Mouse (Mus musculus) ES-CJ7 (cell line): Measurements from ENCODE around the gene Pafah2.

Experiments used
- DNase-seq: peaks from one replicate; pipeline ENCODE4 v3.0.0; 2011; ENCODE audit warnings: low read depth, low spot score

Pafah2 gene

DNA sequence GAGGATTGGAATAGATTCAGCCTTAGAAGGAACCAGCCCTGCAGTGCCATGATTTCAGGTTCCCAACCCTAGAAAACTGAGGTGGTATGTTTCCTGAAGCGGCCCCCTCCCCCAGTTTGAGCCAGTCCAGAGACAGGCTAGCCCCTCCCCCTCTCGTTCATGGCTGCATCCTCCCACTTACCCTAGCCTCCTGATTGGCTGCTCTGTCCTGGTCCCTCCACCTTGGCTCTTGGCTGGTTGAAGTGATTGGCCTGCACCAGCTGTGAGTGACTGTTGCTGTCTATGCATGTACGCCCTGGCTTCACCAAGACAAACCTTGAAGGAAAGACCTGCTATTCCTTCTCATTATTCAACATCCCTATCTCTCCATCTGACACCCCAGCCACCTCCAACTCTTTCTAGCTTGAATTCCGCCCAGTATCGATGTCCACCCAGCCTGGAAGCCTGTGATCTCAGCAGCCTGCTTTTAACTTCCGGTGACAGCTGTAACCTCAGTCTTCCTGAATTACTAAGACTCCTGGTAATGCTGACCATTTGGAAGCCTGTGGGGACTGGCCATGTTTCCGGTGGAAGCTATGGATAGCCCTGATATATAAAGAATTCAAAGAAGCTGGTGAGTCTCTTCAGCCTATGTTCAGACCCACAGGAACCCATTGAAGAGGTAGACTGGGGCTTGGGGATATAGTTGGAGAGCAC, 61.2 kb downstream of the Pafah2 start:
- DNase-seq: peak; percentile 83

DNA sequence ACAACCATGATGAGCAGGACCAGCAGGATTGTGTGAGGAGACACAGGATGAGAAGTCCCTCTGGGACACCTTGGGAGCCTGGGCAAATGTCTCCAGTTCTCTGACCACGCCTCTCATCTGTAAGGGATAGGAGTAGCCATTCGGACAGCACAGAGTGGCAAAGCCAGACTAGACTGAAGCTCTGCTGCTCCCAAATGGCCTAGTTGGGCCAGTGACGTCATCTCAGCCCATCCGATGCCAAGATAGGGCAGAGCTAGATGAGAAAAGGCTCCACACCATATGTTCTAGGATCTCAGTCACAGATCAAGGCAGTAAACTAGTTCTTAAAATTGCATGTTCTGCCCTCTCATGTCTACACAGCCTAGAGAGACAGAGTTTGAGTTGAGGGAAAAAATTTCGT, 62.7 kb downstream of the Pafah2 start:
- no peak for DNase-seq

DNA sequence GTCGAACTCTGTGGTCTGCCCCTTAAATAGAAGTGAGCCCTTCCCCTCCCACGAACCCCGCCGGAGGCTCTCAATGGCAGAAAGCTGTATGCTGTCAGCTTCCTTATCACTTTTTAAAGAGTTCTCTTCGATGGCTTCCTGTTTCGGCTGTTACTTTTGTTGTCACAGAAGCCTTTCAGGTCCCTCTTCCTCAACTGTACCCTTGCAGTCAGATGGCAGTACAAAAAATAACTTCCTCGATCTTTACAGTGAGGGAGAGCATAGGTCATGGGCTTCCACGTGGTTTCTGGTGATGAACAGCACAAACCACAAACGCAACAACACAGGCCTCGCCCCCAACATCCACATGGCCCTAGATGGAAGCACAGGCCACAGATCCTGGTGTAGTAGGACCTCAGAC, 64.2 kb downstream of the Pafah2 start:
- DNase-seq: no peak

DNA sequence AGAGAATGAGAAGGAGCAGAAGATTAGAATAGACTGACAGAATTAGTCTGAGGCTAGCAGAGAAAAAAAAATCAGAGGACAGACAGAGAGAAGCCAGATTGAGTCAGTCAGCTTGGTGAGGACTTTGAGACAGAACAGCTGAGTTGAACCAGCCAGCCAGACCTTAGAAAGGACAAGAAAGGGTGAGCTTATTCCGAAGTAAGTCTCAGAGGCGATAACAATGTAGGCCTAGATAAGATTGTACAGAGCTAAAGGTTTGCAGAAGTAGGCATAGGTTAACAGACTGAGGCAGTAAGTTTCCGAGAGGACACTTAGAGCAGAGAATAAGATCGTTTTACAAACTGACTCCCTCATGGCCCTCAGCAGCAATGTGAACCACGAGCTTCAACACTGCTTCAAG, 65.1 kb downstream of the Pafah2 start:
- DNase-seq: no peak

DNA sequence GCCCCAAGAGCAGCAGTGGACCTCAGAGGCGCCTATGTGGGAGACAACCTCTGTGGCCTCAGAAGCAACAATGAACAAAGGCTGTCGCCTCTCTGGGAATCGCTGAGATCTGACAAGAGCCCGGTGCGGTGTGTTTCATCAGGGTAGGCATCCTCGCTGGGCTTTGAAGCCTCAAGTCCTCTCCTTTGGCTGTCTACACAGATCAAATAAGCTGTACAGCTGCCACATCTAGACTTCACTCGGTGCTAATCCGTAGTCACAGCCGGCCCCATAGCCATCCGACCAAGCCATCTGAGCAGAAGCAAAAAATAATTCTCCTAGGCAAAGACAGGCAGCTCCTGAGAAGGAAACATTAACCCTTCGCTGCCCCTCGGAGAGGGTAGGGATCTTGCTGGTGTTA, 69.7 kb downstream of the Pafah2 start:
- no peak for DNase-seq

DNA sequence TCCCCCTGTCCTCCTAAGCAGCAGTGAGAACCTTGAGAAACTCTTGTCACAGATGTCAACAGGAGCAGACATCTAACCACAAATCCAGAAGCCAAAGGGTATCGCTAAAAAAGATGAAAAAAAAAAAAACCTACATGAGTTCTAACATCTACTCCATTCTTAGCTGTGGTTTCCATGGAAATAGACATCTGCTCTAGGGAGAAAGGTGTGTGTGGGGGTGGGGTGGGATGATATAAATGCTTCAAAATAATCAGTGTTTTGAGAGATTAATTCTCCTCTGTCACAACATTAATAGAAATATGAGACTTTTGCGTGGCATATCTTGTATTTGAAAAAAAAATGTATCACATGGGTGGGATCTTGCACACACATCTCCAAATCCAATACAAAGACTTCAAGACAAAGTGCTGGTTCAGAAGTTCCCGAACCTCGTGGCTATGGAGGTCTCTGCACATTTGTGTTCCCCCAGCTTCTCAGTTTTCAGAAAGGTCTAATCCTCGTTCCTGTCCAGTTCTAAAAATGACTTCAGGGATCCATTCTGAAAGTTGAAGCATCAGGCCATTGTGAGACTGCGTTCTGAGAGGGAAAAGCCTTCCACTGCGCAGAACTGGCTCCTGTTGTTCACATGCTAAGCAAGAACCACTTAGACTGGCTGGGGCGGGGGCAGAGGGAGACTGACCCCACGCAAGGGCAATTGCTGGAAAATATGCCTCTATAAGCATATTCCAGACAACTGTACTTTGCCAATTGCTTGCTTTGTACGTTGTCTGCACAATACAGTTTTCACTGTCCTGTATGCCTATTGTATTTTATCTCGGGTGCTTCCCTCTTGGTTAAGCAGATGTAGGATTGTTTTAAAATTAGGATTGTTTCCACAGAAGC, 70.5 kb downstream of the Pafah2 start:
- no peak for DNase-seq

DNA sequence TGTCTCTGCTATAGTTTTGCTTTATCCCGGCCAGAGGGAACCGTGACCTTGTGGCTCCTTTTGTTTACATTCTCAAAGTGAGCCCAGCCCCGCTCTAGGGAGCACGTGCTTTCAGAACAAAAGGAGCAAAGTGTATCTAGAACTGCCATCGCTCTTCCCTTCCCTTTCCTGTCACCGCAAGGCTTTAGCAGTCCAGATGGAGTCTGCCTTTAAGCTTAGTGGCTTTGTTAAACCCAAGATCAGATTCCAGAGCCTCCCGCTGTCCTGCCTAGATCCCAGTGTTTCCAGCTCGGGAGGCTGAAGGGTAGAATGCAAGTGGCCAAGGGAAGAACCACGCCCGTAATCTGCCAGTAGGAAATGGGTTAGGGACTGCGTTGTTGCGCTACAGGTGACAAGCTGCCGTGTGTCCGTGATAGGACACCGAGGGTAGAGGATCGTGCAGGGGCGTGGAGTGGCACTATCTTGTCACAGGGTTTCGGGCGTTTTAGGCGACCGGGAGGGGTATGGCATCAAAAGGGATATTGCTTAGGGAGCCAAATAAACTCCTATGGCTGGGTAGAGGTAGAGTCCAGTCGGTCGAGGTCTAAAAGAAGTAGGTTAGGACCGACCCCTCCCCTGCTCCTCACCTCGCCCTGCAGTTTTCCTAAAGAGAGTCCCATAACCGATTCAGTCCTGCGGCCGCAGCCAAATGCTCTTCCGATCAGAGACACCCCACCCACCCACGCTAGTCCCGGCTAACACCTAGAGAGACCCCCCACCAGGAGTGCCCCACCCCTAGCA, 71.5 kb downstream of the Pafah2 start:
- peak; percentile 91 for DNase-seq

DNA sequence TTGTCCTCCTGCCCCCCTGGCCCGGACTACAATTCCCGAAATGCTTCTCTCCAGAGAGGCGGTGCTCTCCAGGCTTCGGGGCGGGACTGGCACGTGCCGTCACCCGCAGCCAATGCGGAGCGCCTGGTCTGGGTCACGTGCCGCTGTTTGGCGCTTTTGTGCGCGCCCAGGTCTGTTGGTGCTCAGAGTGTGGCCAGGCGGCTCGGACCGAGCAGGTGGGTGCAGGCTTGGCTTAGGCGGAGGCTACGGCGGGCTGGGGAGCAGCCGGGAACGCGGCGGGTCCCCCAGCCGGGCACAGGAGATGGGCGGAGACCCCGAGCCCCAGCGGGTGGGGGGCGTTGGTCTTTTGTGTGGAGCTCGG, 72.1 kb downstream of the Pafah2 start, which contains the start of gene Stmn1:
Gene Stmn1 (plus strand): TSS at position 106 of the 361 bp plus-strand sequence.
- DNase-seq: peak; percentile 98

DNA sequence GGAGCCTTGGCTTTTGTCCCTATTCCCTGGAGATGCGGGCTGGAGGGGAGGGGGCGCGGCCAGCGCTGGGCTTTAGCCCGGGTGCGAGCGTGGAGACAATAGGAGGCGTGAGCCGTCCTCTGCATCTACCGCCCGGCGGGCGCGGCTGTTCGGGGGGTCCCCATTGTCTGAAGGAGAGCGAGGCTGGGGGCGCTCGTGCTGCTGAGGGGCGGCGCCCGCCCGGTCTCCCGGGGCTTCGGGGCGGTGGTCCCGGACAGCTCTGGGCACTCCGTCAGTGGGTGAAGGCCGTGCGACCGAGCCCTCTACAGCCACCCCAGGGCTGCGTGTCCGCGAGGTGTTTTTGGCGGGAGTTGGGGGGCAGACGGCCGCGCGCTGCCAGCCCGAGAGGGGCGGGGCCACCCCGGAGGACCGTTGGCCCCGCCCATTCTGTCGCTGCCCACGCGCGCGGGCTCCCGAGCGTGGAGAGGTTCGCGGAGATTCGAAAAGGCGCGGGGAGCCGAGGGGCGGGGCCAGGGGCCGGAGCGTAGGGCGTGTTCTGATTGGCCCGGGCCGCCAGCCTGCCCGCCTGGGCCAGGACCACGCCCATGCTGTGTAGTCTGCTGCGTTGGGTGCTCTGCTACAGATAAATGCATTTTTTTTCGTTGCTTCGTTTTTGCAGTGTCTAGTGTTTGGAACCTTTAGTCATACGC, 72.6 kb downstream of the Pafah2 start:
- peak; percentile 94 for DNase-seq

DNA sequence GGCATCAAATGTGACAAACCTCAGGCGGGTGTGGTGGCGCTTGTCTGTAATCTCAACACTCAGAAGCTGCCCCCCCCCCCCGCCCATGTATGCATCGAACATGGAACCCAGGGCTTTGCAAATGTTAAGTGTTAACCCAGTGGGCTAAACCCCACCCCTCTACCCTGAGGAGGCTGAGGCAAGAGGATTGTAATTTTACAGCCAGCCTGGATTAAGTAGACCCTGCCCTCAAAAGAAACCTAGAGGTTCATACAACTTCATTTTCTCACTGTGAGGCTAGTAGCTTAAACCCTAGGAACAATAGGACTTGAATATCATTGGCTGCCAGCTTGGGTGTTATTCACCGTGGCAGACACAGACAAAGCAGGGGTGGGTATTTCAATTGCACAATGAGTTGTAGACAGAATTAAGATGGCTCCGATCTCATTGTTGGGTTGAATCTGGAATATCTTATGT, 73.2 kb downstream of the Pafah2 start:
- peak; percentile 41 for DNase-seq

DNA sequence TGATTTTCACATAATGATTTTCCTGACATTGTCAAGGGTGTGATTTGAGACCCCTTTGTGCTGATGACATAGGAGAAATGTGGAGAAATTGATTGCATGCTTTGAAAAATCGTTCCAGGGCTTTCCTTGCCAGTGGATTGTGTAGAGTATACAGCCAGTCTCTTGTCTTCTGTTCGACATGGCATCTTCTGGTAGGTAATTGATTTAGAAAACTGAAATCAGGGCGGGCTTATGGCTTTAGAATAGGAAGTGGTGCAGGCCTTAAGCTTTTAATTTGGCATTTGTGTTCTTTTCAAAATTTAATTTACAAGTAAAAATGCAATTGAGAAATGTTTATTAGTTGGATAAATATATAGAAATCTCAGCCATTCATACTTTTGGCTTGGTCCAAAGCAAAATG, 73.9 kb downstream of the Pafah2 start:
- DNase-seq: no peak

DNA sequence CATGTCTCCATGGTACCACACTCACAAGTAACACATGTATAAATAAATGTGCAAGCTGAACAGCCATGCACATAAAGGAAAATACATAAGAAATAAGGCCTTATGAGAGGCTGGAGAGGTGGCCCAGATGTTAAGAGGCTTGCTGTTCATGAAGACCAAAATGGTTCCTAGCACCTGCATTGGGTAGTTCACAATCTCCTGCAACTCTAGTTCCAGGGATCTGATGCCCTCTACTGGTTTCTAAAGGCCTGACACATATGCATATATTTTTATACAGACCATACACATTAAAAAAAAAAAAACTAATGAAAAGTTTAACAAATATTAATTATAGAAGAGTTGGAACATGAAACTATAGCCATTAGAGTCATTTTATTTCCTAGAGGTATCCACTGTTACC, 75.3 kb downstream of the Pafah2 start:
- peak; percentile 65 for DNase-seq

DNA sequence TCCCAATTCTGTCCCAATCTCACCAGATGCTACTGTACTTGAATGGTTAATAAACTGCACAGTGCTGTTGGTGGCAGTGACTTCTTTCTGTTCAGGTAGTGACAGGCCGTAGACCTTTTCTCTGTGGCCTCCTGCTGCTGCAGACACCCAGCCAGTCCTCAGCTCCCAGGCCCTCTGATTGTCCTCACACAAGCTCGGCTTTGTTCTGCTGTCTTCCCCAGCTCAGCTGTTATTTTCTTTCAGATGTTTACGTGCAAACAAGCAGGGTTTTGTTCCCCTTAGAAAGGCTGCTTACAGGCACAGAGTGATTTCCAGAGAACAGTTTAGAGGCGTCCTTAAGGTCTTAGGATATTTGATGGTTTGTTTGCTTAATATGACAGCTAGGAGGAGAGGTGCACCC, 77.6 kb downstream of the Pafah2 start:
- no peak for DNase-seq

DNA sequence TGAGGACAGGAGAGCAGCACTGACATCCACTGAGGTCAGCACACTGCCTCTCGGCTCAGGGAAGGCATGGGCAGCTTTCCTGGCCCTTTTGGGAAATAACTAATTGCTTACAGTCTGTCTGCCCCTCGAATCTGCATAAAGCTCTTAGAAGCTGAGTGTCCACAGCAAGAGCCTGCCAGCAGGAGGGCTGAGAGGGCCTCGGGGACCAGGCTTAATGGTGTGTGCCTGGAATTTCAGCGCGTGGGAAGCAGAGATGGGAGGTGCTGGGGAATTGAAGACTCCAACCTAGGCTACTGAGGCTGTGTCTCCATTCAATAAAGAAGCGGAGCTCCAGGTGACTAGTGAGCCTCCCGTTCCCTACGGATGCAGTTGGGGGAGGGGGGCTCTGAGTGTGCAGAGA, 78.1 kb downstream of the Pafah2 start:
- no peak for DNase-seq

DNA sequence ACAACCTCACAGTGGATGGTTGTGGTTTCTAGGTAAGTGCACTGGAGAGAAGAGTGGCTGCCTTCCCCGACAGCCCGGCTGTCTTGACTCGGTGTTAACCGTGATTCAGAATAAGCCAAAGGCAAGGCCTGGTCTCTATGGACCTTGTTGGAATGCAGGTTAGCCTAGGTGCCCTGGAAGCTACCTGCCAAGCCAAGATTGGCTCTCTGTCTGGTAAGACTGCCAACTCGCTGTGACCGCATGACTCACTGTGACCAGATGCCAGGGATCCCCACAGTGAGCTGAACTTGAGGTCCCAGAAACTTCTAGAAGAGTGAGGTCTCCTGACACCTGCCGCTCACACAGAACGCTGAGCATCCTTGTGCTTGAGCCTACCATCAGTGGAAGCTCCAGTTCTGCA, 80.8 kb downstream of the Pafah2 start:
- DNase-seq: no peak
